Mouse (Mus musculus) MEL (cell line): ENCODE results near the gene Otulinl. TPM values are rescaled to one million over a fixed set of nuclear protein-coding genes. Genes with fewer than 3 reads are reported as not detected.

Experiments used
- DNase-seq: peaks from one replicate; pipeline ENCODE4 v3.0.0; 2011; ENCODE audit warnings: low read depth, low spot score
- H3K27ac ChIP-seq: 2 replicates; pipeline ENCODE4 v1.5.1; 2012; ENCODE audit warnings: low read depth, mild to moderate bottlenecking, control low read depth, low read length, moderate library complexity; ENCODE audit not compliant: control insufficient read depth
- H3K27me3 ChIP-seq, 2 experiments: fragments of 150-350 bp in 1 of 2; sonication (generic) in 1 of 2; 2 replicates each; pipeline ENCODE4 v1.6.1; 2012; ENCODE audit warnings: low read length in 2 of 2, mild to moderate bottlenecking in 2 of 2, improper control_type of control experiment in 1 of 2, moderate library complexity in 1 of 2; ENCODE audit not compliant: insufficient read depth in 2 of 2, control insufficient read depth in 1 of 2
- H3K36me3 ChIP-seq, 2 experiments: 2 replicates each; pipeline ENCODE4 v1.6.1; 2012 to 2014; ENCODE audit warnings: low read length in 2 of 2, improper control_type of control experiment in 1 of 2, inconsistent platforms in 1 of 2, mild to moderate bottlenecking in 1 of 2; ENCODE audit not compliant: insufficient read depth in 2 of 2, control insufficient read depth in 1 of 2
- H3K4me1 ChIP-seq, 2 experiments: fragments of 150-350 bp in 1 of 2; sonication (generic) in 1 of 2; 2 replicates each; pipeline ENCODE4 v1.6.1; 2012; ENCODE audit warnings: low read length in 2 of 2, improper control_type of control experiment in 1 of 2, mild to moderate bottlenecking in 1 of 2; ENCODE audit not compliant: insufficient read depth in 2 of 2, control insufficient read depth in 1 of 2
- H3K4me3 ChIP-seq, 2 experiments: fragments of 150-350 bp in 1 of 2; sonication (generic) in 1 of 2; 2 replicates each; pipeline ENCODE4 v1.5.1; 2012; ENCODE audit warnings: low read depth in 2 of 2, low read length in 2 of 2, mild to moderate bottlenecking in 2 of 2, moderate library complexity in 2 of 2, control low read depth in 1 of 2, improper control_type of control experiment in 1 of 2; ENCODE audit not compliant: control insufficient read depth in 1 of 2, insufficient read depth in 1 of 2
- H3K79me2 ChIP-seq: 2 replicates; pipeline ENCODE4 v1.6.1; 2012; ENCODE audit warnings: mild to moderate bottlenecking, low read length, moderate library complexity; ENCODE audit not compliant: control insufficient read depth, poor library complexity, insufficient read depth
- H3K9ac ChIP-seq: 2 replicates; pipeline ENCODE4 v1.6.1; 2012; ENCODE audit warnings: low read depth, mild to moderate bottlenecking, control low read depth, low read length, moderate library complexity; ENCODE audit not compliant: control insufficient read depth, poor library complexity, severe bottlenecking
- H3K9me3 ChIP-seq: fragments of 150-350 bp; sonication (generic); replicated peaks from 2 replicates; pipeline ENCODE4 v1.6.1; 2012; ENCODE audit warnings: mild to moderate bottlenecking, low read length, improper control_type of control experiment, moderate library complexity; ENCODE audit not compliant: insufficient read depth
- CHD1 ChIP-seq: IDR thresholded peaks from 2 replicates; pipeline ENCODE4 v1.6.1; 2012; ENCODE audit warnings: low read depth, mild to moderate bottlenecking, inconsistent platforms, low read length, improper control_type of control experiment
- CHD2 ChIP-seq: IDR thresholded peaks from 2 replicates; pipeline ENCODE4 v1.6.1; 2011; ENCODE audit warnings: low read length, improper control_type of control experiment
- CTCF ChIP-seq, 3 experiments: IDR thresholded peaks in 2 of 3; conservative IDR thresholded peaks in 1 of 3; 2 replicates each; pipeline ENCODE4 v1.5.1; 2011 to 2012; ENCODE audit warnings: low read length in 3 of 3, low read depth in 2 of 3, mild to moderate bottlenecking in 2 of 3, improper control_type of control experiment in 1 of 3, inconsistent platforms in 1 of 3, mixed read lengths in 1 of 3, moderate library complexity in 1 of 3; ENCODE audit not compliant: control insufficient read depth in 1 of 3, insufficient read depth in 1 of 3, poor library complexity in 1 of 3, severe bottlenecking in 1 of 3
- ETS1 ChIP-seq: IDR thresholded peaks from 2 replicates; pipeline ENCODE4 v1.6.1; 2012; ENCODE audit warnings: low read depth, mild to moderate bottlenecking, inconsistent platforms, low read length, improper control_type of control experiment, moderate library complexity
- GABPA ChIP-seq: IDR thresholded peaks from 2 replicates; pipeline ENCODE4 v1.6.1; 2012; ENCODE audit warnings: low read depth, mild to moderate bottlenecking, inconsistent platforms, low read length, improper control_type of control experiment, moderate library complexity
- HCFC1 ChIP-seq: IDR thresholded peaks from 2 replicates; pipeline ENCODE4 v1.6.1; 2012; ENCODE audit warnings: low read depth, mild to moderate bottlenecking, inconsistent platforms, low read length, improper control_type of control experiment, moderate library complexity
- JUND ChIP-seq: IDR thresholded peaks from 2 replicates; pipeline ENCODE4 v1.6.1; 2011; ENCODE audit warnings: low read depth, mild to moderate bottlenecking, improper control_type of control experiment, low read length
- MAFK ChIP-seq: IDR thresholded peaks from 2 replicates; pipeline ENCODE4 v1.6.1; 2011; ENCODE audit warnings: low read depth, mild to moderate bottlenecking, low read length, improper control_type of control experiment, borderline replicate concordance
- MAX ChIP-seq: IDR thresholded peaks from 2 replicates; pipeline ENCODE4 v1.6.1; 2011; ENCODE audit warnings: low read length, improper control_type of control experiment
- MYC ChIP-seq: IDR thresholded peaks from 2 replicates; pipeline ENCODE4 v1.6.1; 2011; ENCODE audit warnings: low read depth, mild to moderate bottlenecking, low read length, improper control_type of control experiment, moderate library complexity
- NELFE ChIP-seq: IDR thresholded peaks from 2 replicates; pipeline ENCODE4 v1.6.1; 2011; ENCODE audit warnings: low read depth, low read length, improper control_type of control experiment
- POLR2AphosphoS2 ChIP-seq: IDR thresholded peaks from 2 replicates; pipeline ENCODE4 v1.6.1; 2011; ENCODE audit warnings: low read length, improper control_type of control experiment
- RAD21 ChIP-seq: IDR thresholded peaks from 2 replicates; pipeline ENCODE4 v1.6.1; 2011; ENCODE audit warnings: mild to moderate bottlenecking, low read depth, low read length, improper control_type of control experiment
- RCOR1 ChIP-seq: IDR thresholded peaks from 2 replicates; pipeline ENCODE4 v1.6.1; 2012; ENCODE audit warnings: low read depth, mild to moderate bottlenecking, inconsistent platforms, low read length, improper control_type of control experiment
- SMC3 ChIP-seq: IDR thresholded peaks from 2 replicates; pipeline ENCODE4 v1.6.1; 2011; ENCODE audit warnings: low read depth, low read length, improper control_type of control experiment
- TAL1 ChIP-seq: IDR thresholded peaks from 2 replicates; pipeline ENCODE4 v1.6.1; 2012; ENCODE audit warnings: mild to moderate bottlenecking, inconsistent platforms, low read length, moderate library complexity, mixed read lengths
- TCF12 ChIP-seq: IDR thresholded peaks from 2 replicates; pipeline ENCODE4 v1.6.1; 2014; ENCODE audit warnings: low read depth, mild to moderate bottlenecking, inconsistent platforms, low read length, improper control_type of control experiment, moderate library complexity
- UBTF ChIP-seq: IDR thresholded peaks from 2 replicates; pipeline ENCODE4 v1.6.1; 2012; ENCODE audit warnings: low read depth, mild to moderate bottlenecking, inconsistent platforms, low read length, improper control_type of control experiment, moderate library complexity, borderline replicate concordance; ENCODE audit not compliant: insufficient read depth
- USF1 ChIP-seq: IDR thresholded peaks from 2 replicates; pipeline ENCODE4 v1.6.1; 2014; ENCODE audit warnings: low read depth, mild to moderate bottlenecking, inconsistent platforms, low read length, improper control_type of control experiment, moderate library complexity
- USF2 ChIP-seq, 2 experiments: IDR thresholded peaks; 2 replicates each; pipeline ENCODE4 v1.6.1; 2011 to 2012; ENCODE audit warnings: improper control_type of control experiment in 2 of 2, low read length in 2 of 2, borderline replicate concordance in 1 of 2, inconsistent platforms in 1 of 2, low read depth in 1 of 2, mild to moderate bottlenecking in 1 of 2; ENCODE audit not compliant: insufficient read depth in 1 of 2
- ZC3H11A ChIP-seq: IDR thresholded peaks from 2 replicates; pipeline ENCODE4 v1.6.1; 2012; ENCODE audit warnings: low read depth, mild to moderate bottlenecking, inconsistent platforms, low read length, improper control_type of control experiment
- ZKSCAN1 ChIP-seq: IDR thresholded peaks from 2 replicates; pipeline ENCODE4 v1.6.1; 2012; ENCODE audit warnings: low read depth, mild to moderate bottlenecking, inconsistent platforms, low read length, improper control_type of control experiment, moderate library complexity
- ZNF384 ChIP-seq: IDR thresholded peaks from 2 replicates; pipeline ENCODE4 v1.6.1; 2012; ENCODE audit warnings: low read depth, mild to moderate bottlenecking, inconsistent platforms, low read length, improper control_type of control experiment
- polyA plus RNA-seq, 2 experiments: library from polyadenylated mRNA; stranded (reverse) in 1 of 2; unstranded in 1 of 2; fragments of >175 nt in 1 of 2; fragments of >200 nt in 1 of 2; gene quantifications; 2 replicates each; pipeline versions ENCODE4 v1.2.1 to v1.2.4; 2012; ENCODE audit warnings: low replicate concordance in 2 of 2, low read depth in 1 of 2; ENCODE audit not compliant: insufficient read length in 2 of 2, insufficient read depth in 1 of 2, missing spikeins in 1 of 2
- total RNA-seq: library from RNA; depleted of rRNA; stranded (reverse); fragments of 300-350 nt; gene quantifications from 2 replicates; pipeline ENCODE4 v1.2.3, GENCODE M21; 2012

The Otulinl gene
- total and polyA plus RNA-seq, 3 experiments, result 0.14 to 0.50 TPM; not detected in 1

DNA sequence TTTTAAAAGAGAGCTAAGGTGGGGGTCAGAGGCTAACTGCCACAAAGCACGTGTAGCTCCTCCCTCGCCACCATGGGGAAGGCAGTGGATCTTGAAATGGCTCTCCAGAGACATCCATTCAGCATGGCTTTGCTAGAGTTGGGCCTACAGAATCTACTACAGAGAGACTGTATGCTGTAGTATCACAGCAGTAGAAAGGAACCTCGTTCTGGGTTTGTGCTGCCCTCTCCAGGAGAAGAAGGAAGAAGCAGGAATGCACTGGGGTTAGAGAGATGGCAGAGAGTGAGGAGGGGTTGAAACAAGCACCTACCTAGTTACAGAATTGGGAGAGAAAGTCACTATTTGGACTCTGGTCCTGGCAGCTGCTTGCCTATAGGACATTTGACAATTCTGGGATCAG, 34.0 kb upstream of the Otulinl start:
- Histone ChIP-seq H3K79me2 (no peaks in the 10 kb centered on the region), H3K27ac (no peak overlapping the region), H3K4me1 (no peaks in the 10 kb centered on the region), H3K9ac (no peak overlapping the region), H3K9me3 (no peaks in the 10 kb centered on the region), H3K27me3 (peaks cover 0 to 2% of the 10 kb centered on the region in 2 experiments; a peak in 1 of 4 replicates), H3K36me3 (no peaks in the 10 kb centered on the region), H3K4me3 (no peak overlapping the region)
- peak; percentile 39 for DNase-seq
- TF ChIP-seq CTCF (IDR thresholded peaks at IDR 0.05 in 2 of 3, conservative IDR thresholded peaks at IDR 0.05 in 1 of 3; ENCODE audit: control insufficient read depth in 1 of 3, insufficient read depth in 1 of 3, low read depth in 2 of 3, low read length in 3 of 3, poor library complexity in 1 of 3, severe bottlenecking in 1 of 3), result peak in 2 of 3 experiments; percentile 37 to 82; a peak in 5 of 6 replicates
- peak; percentile 85 for TF ChIP-seq ZC3H11A
- TF ChIP-seq HCFC1, result no peak
- TF ChIP-seq RAD21, result peak; percentile 76
- TF ChIP-seq SMC3, result peak; percentile 88

DNA sequence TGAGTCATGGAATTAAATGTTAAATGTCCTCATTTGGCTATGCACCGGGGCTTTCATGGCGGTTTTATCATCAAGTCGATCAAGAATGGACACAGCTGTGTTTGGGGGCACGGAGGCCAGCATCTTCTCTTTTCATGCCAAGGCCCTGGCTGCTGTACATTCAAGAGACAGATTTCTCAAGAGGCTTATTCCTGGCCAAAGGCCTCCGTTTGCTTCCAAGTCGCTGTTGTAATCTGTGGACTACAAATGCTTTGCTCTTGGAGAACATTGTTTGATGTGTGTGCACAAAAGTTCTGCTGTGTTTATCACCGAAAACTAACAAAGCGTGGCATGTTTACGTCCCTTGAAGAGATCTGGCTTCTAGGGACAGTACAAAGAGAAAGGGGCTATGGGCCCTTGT, 29.3 kb upstream of the Otulinl start:
- Histone ChIP-seq H3K27ac (no peak overlapping the region), H3K9ac (no peak overlapping the region), H3K79me2 (no peaks in the 10 kb centered on the region), H3K4me3 (no peak overlapping the region), H3K36me3 (no peaks in the 10 kb centered on the region), H3K9me3 (no peaks in the 10 kb centered on the region), H3K27me3 (no peaks in the 10 kb centered on the region), H3K4me1 (no peaks in the 10 kb centered on the region)
- DNase-seq, result no peak
- TF ChIP-seq NELFE, result no peak
- TF ChIP-seq GABPA, result no peak
- no peak for TF ChIP-seq TCF12
- no peak for TF ChIP-seq SMC3
- TF ChIP-seq USF2 (IDR thresholded peaks at IDR 0.05; ENCODE audit: borderline replicate concordance in 1 of 2, insufficient read depth in 1 of 2, low read depth in 1 of 2, low read length in 2 of 2), result no peak
- no peak for TF ChIP-seq USF1
- no peak for TF ChIP-seq JUND
- no peak for TF ChIP-seq ETS1
- TF ChIP-seq CHD2, result no peak
- TF ChIP-seq UBTF, result no peak
- no peak for TF ChIP-seq MAX
- TF ChIP-seq TAL1, result no peak
- no peak for TF ChIP-seq RCOR1
- TF ChIP-seq MAFK, result no peak
- no peak for TF ChIP-seq CHD1
- TF ChIP-seq ZNF384, result no peak
- no peak for TF ChIP-seq POLR2AphosphoS2
- no peak for TF ChIP-seq MYC
- TF ChIP-seq ZKSCAN1, result no peak
- TF ChIP-seq, all 39 proteins: peak for 0
